Mouse (Mus musculus) thymus, postnatal 0 days (tissue): Measurements from ENCODE around the gene Ppcs. TPM values are rescaled to one million over a fixed set of nuclear protein-coding genes. Genes with fewer than 3 reads are reported as not detected.

Experiments
- DNase-seq: peaks from one replicate; pipeline ENCODE4 v3.0.0-alpha.2; 2015; ENCODE audit warnings: low spot score
- polyA plus RNA-seq: library from polyadenylated mRNA; unstranded; fragments of >200 nt; fragmentation: Nextera tagmentation; extraction: Ambion mirVana; gene quantifications from 2 replicates; pipeline ENCODE4 v1.2.1, GENCODE M21; 2015

The Ppcs gene
- polyA plus RNA-seq, 1 experiment from 2014 or later = 43.8 TPM

- DNase-seq = no peak
Measured at GRCm38 (mm10) chr4:119417894-119418293, 4.3 kb downstream of the Ppcs start.

GRCm38 (mm10) chr4:119417270-119417669 lies 5.0 kb downstream of the Ppcs start:
- no peak for DNase-seq

- peak; percentile 91 for DNase-seq
Measured at GRCm38 (mm10) chr4:119415072-119415753, 7.0 kb downstream of the Ppcs start, which contains the start of gene Ccdc30. Gene Ccdc30, minus strand, starts transcription at chr4:119415521.

GRCm38 (mm10) chr4:119412791-119413190 lies 9.4 kb downstream of the Ppcs start:
- peak; percentile 20 for DNase-seq

GRCm38 (mm10) chr4:119411877-119412650 lies 10.2 kb downstream of the Ppcs start:
- peak; percentile 56 for DNase-seq

- DNase-seq = no peak
Measured at GRCm38 (mm10) chr4:119403431-119403830, 18.8 kb downstream of the Ppcs start.

GRCm38 (mm10) chr4:119400896-119401295 lies 21.3 kb downstream of the Ppcs start:
- DNase-seq = no peak

GRCm38 (mm10) chr4:119398751-119399150 lies 23.5 kb downstream of the Ppcs start:
- DNase-seq = no peak

GRCm38 (mm10) chr4:119390369-119390768 lies 31.9 kb downstream of the Ppcs start:
- DNase-seq = peak; percentile 39

- no peak for DNase-seq
Measured at GRCm38 (mm10) chr4:119389184-119389583, 33.0 kb downstream of the Ppcs start.

GRCm38 (mm10) chr4:119381471-119382190 lies 40.6 kb downstream of the Ppcs start:
- no peak for DNase-seq

GRCm38 (mm10) chr4:119369460-119369859 lies 52.8 kb downstream of the Ppcs start:
- DNase-seq = no peak

Other genes starting within 250 kb of the Ppcs start
- gene Zfp691, start 248.2 kb downstream of the Ppcs start, polyA plus RNA-seq = 3.6 and 7.2 TPM in 2 replicates
- 0.31 and 0.66 TPM in 2 replicates for gene Ermap, start 232.4 kb downstream of the Ppcs start, polyA plus RNA-seq
- gene Svbp, start 227.1 kb downstream of the Ppcs start, polyA plus RNA-seq = 136 TPM in 2 replicates
- gene Tmem269, start 204.2 kb downstream of the Ppcs start, polyA plus RNA-seq = 0.12 TPM in 1 of 2 replicates, not detected in the other
- gene AU022252, start 189.7 kb downstream of the Ppcs start, polyA plus RNA-seq = 21.6 and 22.2 TPM in 2 replicates
- 6.5 and 6.9 TPM in 2 replicates for gene P3h1, start 189.5 kb downstream of the Ppcs start, polyA plus RNA-seq
- gene Cldn19, start 167.0 kb downstream of the Ppcs start, polyA plus RNA-seq = 0.14 TPM in 1 of 2 replicates, not detected in the other
- 532 and 561 TPM in 2 replicates for gene Ybx1, start 127.8 kb downstream of the Ppcs start, polyA plus RNA-seq
- gene Ppih, start 101.9 kb downstream of the Ppcs start, polyA plus RNA-seq = 135 and 144 TPM in 2 replicates
- 17.3 and 22.1 TPM in 2 replicates for gene Ccdc30, start 6.9 kb downstream of the Ppcs start, polyA plus RNA-seq
- 0.41 and 0.46 TPM in 2 replicates for gene Zmynd12, start 394 bp upstream of the Ppcs start, polyA plus RNA-seq
- gene Rimkla, start 70.2 kb upstream of the Ppcs start, polyA plus RNA-seq = 0.21 and 0.25 TPM in 2 replicates
- 11.4 and 13.5 TPM in 2 replicates for gene Foxj3, start 114.6 kb upstream of the Ppcs start, polyA plus RNA-seq
- 3.1 and 4.2 TPM in 2 replicates for gene Frg2f1, start 117.1 kb upstream of the Ppcs start, polyA plus RNA-seq
- gene Guca2a, start 215.3 kb upstream of the Ppcs start, polyA plus RNA-seq = 0.69 TPM in 1 of 2 replicates, not detected in the other
- gene Guca2b, start 236.5 kb upstream of the Ppcs start, polyA plus RNA-seq = 0.68 and 1.1 TPM in 2 replicates